Mouse (Mus musculus): Measurements from ENCODE around the gene Acyp1.
"Not testable (repeated sequence)": the region's sequence is repeated elsewhere in the genome, so short reads cannot be mapped to it uniquely, and the experiment has no call there.

Acyp1 gene

DNA sequence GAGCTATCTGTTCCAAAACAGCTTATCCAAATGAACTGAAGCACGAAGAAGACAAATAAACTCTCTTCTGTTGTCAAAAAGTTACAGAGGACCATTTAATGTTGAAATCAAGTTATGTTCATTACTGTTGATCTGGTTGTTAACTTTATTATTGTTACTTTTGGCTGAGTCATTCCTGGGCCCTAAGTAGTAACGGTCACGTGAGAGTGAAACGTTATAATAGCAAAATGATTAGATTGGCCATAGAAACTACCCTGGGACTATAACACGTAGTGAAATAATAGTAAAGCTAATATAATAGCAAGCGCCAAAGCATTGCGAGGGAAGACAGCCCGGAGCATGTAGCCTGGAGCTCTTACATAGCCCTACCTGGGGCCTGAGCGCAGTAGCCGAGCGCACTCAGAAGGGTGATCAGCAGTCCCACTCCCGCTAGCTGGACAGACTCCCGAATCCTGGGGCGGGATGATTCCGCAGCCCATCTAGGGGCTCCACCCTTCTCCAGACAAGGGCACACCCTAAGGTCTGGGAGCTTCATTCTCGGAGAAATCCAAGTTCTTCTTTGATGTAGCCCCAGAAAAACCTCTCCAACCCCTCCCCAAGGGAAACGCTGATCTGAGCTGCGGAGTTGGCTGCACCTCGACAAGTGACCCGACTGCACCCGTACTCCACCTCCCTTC, at the start of gene Acyp1:
TSS of gene Acyp1 (minus strand) at position 630 of the 677 bp plus-strand sequence.
- DNase-seq: no peak

DNA sequence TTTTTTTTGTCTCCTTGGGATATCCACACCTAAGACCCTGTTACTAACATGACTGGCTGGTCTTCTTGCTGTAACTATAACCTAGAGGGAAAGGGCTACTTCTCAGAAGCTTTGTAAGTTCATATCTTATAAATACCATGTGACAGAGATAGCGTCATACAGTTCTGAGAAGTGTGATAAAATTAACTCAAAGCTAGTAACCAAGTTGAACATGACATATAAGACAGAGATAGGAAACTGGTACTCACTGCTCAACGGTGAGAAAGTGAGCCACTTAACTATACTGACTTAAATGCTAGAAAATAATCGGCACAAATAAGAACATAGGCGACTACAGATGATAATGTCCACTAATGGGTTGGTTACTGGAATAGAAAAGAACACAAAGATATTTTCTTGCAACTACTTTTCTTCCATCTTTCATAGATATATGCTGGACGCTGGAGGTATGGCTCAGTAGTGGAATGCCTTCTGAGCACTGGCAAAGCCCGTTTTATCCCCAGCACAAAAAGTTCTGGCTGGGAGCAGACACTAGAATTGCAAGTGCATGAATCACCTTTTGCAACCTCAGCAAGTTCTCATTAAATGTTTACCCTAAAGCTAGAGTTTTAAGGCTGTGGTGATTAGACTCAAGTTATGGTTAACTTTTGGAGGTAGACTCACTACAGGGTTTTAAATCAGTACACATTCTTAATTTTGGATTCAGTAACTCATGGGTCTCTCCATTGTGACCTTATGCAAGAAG, 49.5 kb upstream of the Acyp1 start:
- no peak for DNase-seq

DNA sequence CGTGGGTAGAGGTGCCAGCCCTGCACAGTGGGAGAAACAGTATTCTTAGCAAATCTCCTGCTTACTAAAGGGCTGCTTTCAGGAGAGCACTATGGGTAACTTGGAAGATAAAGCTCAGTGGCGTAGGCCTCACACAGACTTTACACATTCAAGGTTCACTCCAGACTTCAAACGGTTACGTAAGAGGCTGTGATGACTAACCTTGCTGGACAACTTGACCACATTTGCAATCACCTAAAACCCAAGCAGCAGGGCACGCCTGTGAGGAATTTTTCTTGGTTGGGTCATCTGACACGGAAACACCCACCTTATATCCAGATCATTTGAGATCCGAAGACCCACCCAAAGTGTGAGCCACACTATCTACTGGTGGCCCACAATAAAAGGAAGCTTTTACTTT, 41.9 kb upstream of the Acyp1 start:
- DNase-seq: no peak

DNA sequence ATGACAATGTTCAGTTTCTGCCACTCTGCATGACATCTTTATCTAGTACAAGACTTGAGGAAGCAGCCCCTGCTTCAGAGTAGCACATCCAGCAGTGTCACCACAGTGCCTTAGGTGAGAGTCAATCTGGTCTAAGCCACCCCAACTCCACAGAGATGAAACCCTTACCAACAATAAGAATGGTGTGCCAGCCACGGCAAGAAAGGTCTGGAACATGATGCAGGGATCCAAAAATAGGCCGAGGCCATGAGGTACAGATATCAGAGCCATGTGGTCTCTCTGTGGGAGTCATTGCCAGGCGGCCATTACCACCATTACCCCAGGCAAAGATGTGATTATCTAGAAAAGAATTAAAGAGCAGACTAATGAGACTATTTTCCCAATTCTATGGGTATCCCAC, 20.4 kb upstream of the Acyp1 start:
- no peak for DNase-seq

DNA sequence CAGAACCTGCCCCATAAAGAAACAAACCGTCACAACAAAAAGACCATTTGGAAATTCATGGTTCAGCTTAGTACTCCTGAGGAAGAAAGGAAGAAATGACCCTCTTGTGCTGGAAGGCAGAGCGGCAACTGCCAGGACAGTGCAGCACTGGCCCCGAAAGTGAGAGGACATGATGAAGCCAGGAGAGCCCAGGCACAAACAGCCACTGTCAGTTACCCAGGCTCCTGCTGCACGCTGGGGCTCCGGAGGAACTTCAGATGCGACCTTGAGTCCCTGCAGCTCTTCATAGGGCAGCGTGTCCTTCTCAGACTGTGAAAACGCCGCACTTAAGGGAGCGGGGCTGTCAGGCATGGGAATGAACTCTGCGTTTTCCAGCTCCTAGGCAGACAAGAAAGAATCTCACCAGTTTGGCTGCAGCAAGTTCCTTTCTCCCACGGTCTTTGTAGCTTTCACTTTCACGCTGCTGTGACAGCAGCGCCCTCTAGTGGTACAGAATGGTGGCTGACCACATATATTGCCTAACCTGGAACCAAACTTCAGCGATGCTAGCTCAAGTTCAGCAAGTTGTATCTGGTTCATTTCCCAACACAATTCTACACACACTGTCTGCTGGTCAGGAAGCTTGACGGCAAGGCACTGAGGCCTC, 17.1 kb upstream of the Acyp1 start:
- DNase-seq: peak; percentile 78

DNA sequence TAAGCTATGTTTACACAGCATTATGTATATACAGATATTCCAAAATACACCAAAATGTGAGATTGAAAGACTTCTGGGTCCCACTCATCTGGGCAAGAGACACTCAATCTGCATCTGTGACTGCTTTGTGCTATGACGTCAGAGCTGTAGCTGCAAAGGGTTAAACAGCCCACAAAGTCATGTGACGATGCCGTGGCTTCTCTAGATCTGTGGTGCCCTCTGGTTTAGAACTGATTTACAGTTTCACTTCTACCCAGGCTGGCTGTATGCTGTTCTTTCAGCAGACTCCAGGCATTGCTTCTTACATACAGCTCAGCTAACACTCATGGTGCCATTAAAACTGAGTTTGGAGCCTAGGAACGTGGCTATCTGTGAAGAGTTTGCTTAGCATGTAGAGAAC, 16.5 kb upstream of the Acyp1 start:
- no peak for DNase-seq

DNA sequence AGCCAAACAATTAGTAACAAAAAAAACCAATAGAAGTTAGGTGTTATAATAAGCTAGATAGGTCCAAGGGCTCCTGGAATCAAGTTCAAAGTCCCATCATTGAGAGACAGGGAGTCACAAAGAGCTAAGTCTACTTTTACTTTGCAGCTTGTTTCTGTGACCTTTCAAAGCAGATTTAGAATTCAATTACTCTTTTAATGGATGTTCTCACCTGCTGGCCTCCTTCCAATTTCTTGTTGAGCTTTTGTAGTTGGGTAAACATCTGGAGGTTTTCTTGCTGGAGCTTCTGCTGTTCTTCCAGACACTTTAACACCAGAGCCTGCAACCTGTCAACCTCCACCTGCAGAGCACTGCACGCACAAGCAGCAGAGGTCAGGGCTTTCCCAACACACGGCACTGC, 15.0 kb upstream of the Acyp1 start:
- no peak for DNase-seq

DNA sequence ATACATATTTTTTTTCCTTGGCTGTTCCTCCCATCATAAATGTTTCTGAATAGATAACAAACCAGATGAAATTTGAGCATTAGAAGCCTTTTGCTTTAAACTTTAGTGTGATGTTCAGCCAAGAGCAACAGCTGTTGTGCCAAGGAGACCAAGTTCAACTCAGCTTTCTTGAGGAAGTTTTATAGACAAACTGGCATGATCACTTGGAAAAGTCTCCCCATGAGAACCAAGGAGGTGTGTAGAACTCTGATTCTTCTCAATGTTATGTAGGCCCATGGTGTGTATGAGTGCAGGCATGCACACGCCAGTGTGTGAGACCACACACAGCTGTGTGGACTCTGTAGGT, 10.6 kb upstream of the Acyp1 start:
- DNase-seq: no peak

DNA sequence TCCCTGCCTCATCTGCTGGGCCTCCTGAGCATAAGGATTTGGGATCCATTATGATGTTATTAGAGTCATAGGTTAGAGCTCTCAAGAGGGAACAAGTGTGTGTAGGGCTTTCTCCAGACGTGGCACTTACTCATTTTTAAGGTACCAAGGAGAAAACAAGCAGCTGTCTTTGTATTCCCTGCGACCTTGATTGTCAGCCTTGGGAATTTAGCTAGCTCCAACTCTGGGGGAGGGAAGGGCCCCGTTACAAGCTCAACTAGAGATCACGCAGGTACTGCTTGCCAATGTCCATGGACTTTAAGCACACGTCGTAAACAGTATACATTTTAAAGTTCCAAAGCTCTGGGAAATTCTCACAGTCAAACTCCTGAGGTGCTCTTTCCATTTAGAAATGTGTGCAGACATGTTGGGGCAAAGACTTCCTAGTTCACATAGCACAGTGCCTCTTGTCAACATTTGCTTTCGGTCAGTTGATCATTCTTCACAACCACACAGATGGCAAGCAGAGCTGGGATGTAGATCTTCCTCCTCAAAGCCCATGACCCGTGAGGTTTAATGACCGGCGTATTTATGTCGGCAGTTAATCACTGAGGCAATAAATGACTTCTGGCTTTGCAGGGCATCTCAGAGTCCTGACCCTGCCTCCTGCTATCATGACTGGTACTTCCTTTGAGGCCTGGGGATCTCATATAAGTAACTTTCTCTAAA, 10.0 kb upstream of the Acyp1 start:
- DNase-seq: no peak

DNA sequence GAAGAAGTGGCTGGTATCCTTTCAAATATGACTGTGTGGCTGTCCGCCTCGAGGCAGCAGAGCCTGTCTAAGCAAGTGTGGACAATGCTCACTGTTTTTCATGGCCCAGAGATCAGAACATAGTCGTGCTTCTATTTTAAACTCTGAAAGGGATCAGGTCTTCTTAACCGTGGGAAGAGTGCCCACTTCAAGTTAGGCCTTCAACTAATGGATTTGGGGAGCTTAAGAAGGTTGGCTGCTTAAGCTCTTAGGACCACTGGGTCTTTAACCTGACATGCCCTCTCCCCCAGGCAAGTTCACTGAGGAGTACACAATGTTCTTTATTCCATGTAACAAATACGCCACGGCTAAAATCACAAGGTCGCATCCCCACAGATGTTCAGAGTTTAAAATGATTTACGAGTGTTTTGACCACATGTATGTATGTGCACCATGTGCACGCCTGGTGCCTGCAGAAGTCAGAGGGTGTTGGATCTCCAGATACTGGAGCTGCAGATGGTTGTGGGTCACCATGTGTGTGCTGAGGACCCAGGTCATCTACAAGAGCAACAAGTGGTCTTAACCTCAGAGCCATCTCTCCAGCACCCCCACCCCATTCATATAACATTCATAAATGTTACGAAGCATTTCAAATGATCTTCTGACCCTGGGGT, 9.2 kb upstream of the Acyp1 start:
- no peak for DNase-seq

DNA sequence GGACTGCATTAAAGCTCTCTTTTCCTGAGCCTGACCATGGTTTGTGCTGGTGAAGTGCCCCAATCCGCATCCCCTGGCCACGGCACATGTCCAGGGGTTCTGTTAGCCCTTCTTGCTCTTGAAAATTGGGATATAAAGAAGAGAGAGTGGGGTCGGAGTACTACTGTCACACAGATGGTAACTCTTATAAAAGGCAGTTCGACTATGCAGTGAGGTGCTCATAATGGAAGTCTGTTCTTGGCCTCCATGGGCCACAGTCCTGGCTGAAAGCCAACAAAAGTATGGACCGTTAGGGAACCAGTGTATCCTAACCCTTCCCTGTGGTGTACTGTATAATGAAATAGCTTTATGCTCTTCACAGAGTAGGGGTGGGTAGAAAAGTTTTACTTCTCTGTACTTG, 8.7 kb upstream of the Acyp1 start:
- no peak for DNase-seq

DNA sequence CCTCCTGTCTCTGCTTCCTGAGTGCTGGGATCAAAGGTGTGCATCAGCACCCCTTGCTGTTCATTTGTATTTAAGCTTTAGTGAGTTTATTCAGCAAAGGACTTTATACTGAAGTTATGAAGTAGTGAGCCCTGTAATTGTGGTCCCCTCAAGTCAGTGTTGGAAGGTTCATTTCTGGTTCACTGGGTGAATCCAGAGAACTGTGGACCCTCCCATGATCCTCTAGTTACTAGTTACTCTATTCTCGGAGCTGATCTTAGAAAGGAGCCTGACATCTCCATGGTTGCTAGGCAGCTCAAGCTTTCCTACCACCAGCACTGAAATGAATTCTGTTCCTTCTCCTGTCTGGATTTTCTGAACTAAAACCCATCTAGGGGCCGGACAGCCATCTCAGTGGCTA, 7.3 kb upstream of the Acyp1 start:
- DNase-seq: no peak

DNA sequence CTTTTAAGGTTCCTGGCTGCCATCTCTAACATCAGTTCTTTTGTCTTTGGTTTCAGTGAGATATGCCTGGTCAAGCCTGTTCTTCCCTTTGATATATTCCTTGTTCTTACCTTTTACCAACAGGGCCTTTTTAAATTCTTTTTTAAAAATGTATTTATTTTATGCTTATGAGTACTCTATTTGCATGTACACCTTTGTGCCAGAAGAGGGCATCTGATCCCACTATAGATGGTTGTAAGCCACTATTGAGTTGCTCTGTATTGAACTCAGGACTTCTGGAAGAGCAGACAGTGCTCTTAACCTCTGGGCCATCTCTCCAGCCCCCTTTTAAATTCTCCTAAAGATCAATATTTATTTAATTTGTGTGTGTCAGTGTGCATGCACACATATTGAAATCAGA, 4.7 kb upstream of the Acyp1 start:
- no peak for DNase-seq

DNA sequence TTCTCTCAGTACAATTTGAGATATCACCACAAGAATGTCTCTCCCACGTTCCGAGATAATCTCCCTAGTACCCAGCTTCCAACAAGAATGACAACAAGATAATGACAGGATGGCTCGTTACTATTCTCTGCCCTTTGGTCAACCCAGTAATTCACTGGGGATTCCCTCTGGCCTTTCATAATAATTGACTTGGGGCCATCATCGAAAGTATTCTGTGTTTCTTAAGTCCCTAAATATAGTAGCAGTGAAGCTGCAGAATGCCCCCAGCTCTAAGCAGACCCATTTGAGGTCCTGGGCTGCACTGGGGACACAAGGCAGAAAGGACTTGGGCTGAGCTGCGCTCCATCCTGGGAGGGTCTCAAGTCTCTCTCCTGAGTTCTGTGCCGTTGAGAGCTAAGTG, 4.0 kb upstream of the Acyp1 start:
- DNase-seq: no peak

DNA sequence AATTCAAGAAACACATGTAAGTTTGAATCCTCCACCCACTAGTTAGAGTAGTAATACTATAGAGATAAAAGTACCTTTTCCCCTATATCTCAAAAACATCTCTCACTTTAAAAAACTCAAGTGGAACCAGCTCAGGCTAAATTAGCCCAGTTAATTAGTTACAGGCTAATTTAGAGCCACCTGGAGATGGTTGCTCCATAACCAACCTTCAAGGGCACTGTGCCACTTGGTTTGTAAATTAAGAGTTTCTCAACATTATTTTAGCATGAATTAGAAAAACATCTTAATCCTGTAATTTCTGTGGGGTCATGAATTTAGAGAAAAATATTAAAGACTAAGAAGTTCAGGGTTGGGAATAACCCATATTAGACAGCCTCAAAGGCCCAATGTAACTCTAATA, 3.3 kb upstream of the Acyp1 start:
- DNase-seq: no peak

DNA sequence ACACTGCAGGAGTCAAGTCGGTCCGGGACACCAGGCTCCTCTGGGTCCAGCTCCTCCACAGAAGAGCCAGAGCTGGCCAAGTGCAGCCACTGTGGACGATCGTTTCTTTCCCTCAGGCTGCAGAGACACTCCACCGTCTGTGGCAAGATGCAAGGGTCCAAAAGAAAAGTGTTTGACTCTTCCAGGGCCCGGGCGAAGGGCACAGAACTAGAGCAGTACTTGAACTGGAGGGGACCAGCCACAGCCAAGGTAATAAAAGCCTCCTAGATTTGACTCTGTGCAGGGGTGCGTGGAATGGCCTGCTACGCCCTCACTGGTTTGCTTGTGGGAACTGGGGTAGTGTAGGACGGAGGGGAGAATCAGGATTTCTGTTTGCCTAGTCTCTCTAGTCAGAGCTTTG, 2.4 kb upstream of the Acyp1 start:
- no peak for DNase-seq

DNA sequence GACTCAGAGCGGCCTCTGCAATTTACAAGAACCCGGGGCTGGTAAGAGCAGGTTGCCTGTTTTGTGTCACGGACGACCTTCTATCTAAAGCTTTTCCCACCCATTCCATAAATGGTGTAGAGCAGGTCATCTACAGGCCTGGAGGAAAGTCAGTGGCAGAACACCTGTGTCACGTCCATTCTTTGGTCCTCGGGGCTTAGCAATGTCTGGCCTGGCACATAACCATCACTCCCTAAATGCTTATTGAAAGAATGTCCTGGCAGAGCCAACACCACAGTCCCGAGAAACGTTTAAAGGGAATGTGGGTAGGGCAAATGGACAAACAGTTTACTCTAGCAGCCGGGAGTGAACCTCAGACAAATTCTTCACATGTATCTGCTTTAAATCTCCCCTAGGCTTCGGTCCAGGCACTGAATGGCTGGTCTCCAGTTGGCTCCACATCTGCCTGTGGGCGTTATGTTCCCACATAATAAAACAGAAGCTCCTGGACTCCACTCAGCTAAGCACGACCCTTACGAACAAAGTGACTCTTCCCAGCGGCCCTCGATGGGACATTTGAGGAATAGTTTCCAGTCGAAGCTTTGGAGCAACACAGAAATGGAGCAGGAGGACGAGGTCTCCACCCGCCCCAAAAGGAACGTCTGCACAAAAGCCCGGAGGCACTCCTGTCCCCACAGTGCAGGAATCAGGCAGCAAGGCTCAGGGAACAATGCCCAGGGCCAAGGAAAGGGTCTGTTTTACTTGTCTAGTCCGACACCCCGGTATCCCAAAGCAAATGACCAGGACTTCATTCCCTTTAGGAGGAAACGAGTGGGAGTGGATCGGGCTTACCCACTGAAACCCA, 1.1 kb upstream of the Acyp1 start:
- no peak for DNase-seq

DNA sequence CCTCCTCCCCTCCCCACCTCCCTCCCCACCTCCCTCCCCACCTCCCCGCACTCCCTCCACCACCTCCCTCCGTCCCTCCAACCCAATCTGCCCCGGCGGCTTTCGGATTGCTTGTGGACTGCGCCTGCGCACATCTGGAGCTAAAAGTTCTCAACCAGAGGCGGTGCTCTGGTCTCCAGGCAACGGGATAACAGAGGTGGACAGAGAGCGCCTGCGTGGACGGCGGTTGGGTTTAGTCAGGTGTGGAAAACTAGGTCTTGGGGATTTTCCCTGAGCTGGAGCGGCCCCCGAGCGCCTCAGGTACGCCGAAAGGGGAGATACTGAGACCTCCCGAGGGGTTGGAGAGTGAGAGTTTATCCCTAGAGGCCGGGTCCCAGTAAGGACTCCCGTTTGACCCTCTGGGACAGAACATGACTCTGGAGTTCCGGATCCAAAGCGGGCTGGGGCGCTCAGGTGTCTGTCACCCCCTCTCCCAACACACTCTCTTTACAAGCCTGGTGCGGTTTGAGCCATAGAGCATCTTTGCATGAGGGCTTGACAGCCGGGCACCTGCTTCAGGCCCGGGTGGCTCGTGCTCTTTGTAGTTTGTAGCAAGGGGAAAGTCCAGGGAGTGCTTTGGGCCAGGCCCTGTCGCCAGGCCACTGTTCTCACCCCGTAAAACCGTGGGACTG, 383 bp upstream of the Acyp1 start, which contains the start of gene Zc2hc1c:
TSS of gene Zc2hc1c (plus strand) at position 106 of the 671 bp plus-strand sequence.
- peak; percentile 76 for DNase-seq

DNA sequence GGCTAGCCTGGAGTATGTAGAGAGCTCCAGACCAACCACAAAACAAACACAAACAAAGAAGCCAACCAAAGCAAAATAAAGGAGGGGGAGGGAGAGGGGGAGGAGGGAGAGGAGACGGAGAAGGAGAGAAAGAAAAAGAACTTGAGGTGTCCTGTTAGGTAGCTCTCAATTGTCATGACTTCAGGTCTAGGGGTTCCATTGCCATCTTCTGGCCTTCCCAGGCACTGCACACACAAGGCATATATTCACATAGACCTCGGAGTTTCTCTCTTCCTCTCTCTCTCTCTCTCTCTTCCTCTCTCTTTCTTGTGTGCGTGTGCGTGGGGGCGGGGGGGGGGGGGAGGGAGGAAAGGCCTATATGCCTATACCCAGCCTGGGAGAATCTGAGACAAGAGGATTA, 1.3 kb downstream of the Acyp1 start:
- no peak for DNase-seq

DNA sequence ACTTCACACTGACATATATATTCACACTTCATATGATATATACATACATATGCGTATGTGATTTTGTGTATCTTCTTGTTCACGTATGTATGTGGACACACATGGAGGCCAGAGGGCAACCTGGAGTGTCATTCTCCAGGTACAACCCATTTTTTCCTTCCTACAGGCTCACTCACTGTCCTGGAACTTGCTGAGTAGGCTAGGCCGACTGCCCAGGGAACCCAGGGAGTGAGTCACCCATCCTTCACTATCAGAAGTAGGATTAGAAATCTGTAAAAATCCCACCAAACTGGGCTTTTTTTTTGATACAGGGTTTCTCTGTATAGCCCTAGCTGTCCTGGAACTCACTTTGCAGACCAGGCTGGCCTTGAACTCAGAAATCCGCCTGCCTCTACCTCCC, 3.2 kb downstream of the Acyp1 start:
- DNase-seq: no peak

DNA sequence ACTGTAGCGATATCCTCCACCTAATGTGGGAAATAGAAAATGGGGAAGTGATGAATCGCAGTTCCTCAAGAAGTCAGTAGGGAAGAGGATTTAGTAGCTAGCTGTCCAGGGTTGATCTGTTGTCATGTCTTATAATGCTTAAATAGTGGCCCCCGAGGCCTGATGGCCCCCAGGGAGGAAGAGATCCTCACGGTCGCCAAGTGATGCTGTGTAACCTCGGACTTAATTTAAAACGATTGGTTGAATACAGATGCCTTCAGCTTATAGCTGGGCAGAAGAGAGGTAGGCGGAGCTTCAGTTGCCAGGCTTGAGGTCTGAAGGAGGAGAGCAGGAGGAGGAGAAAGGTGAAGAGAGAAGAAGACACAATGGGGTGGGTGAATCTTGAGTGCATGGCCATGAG, 3.9 kb downstream of the Acyp1 start:
- no peak for DNase-seq

DNA sequence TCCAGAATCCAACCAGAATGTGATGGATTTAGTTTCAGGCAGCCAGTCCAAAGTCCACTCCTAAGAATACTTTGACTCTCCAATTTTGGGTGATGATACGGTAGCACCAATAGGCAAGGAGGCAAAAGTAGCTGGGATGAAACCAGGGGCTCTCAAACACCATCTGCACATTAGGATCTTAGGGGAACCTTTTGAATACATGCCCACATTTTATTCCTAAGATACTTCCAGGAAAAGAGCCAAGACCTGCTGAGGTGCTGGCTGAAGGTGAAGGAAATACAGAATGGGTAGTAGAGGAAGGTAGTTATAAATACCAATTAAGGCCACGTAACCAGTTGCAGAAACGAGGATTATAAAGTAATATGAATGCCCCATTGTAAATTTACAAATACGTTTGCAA, 6.5 kb downstream of the Acyp1 start:
- not testable (repeated sequence) for DNase-seq

All from right cerebral cortex, postnatal 25 days (tissue).